Mouse (Mus musculus): ENCODE measurements around the gene Vwa3b. TPM values are rescaled to one million over a fixed set of nuclear protein-coding genes. Genes with fewer than 3 reads are reported as not detected.

The Vwa3b gene
- not detected for polyA plus RNA-seq (2012; fragmentation: generic; extraction: Trizol)

DNA sequence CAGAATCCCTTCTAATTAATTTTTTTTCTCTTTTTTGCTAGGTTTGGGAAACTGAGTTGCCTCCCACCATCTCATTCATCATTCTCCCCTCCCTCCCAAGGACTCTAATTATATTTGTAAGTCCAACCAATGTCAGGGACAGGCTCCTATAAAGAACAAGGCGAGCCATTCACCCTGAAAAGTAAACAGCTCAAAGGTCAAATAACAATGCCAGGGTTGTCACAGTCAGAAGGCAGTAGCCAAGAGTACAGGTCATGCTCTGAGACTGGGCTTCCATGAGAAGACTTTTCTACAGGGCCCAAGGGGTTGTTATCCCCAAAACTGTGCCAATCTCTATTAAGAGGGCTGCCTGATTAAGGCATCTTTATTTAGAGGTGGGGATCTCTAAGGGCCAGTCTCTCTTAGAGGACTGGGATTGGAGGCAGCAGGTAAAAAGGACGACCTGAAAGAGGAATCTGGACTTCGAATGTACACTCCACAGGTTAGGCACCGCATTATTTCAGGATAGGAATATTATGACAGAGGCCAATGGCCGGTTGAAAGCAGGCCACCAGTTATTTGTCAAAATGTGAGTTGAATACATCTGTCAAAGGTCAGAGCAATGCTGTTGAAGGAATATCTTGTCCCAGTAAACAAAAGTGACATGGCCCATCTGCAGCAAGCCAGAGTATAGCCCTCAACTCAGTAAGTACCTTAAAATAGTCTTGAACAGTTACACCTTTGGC, at the start of gene Vwa3b:
Gene Vwa3b, plus strand, starts transcription at position 635 of the 725 bp plus-strand sequence.
- Histone ChIP-seq H3K4me3 (no peak within 1 kb of the TSS), H3K27me3 (ENCODE audit: control insufficient read depth, insufficient read depth, insufficient read length) (no peaks in the 10 kb centered on the region), H3ac (ENCODE audit: control insufficient read depth, insufficient read length) (no peak within 1 kb of the TSS), H3K36me3 (ENCODE audit: control insufficient read depth, insufficient read depth) (no peaks in the 10 kb centered on the region), H3K79me2 (ENCODE audit: control insufficient read depth, insufficient read depth) (no peaks in the 10 kb centered on the region), H3K4me2 (ENCODE audit: low read depth) (no peak within 1 kb of the TSS)
- no peak for TF ChIP-seq MYOG (IDR thresholded peaks at IDR 0.05; ENCODE audit: control insufficient read depth in 1 of 3, insufficient read depth in 1 of 3, insufficient read length in 2 of 3, low read depth in 2 of 3)
- no peak for TF ChIP-seq E2F4 (IDR thresholded peaks at IDR 0.05; ENCODE audit: insufficient read depth)
- no peak for TF ChIP-seq USF1 (IDR thresholded peaks at IDR 0.05; ENCODE audit: low read depth)
- no peak for TF ChIP-seq POLR2A (IDR thresholded peaks at IDR 0.05; ENCODE audit: insufficient read length, low read depth)
- no peak for TF ChIP-seq CEBPB (IDR thresholded peaks at IDR 0.05; ENCODE audit: insufficient read depth, poor library complexity, severe bottlenecking)
- TF ChIP-seq TCF12 (IDR thresholded peaks at IDR 0.05; ENCODE audit: insufficient read depth, poor library complexity, severe bottlenecking), result no peak
- no peak for TF ChIP-seq MAX (IDR thresholded peaks at IDR 0.05; ENCODE audit: low read depth)
- no peak for TF ChIP-seq REST (IDR thresholded peaks at IDR 0.05; ENCODE audit: insufficient read depth, insufficient read length)
- no peak for TF ChIP-seq POLR2AphosphoS2 (IDR thresholded peaks at IDR 0.05; ENCODE audit: insufficient read length, low read depth)
- TF ChIP-seq TCF3 (IDR thresholded peaks at IDR 0.05; ENCODE audit: insufficient read length, low read depth), result no peak
- no peak for TF ChIP-seq MYOD1 (IDR thresholded peaks at IDR 0.05; ENCODE audit: control insufficient read depth in 1 of 3, insufficient read length in 2 of 3, low read depth in 2 of 3)
- no peak for TF ChIP-seq SRF (IDR thresholded peaks at IDR 0.05; ENCODE audit: control insufficient read depth, insufficient read length, low read depth)

DNA sequence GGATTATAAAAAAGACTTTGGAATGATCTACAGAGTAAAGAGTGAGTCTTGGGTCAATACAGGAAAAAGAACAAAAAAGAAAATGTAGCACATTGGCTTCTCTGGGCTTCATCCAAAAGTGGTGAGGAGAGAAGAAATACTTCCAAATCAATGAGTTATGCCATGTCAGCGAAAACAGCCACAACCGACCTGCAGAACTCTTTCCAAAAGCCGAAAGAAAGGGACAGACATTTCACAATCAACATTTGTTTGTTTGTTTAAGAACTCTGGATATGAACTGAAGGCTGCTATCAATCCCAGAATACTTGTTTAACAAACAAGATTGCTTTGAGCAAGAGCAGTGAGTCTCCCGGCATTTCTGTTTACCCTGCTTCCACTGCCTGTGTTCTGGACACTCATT, 49.6 kb upstream of the Vwa3b start:
- TF ChIP-seq TCF12 (IDR thresholded peaks at IDR 0.05; ENCODE audit: insufficient read depth, poor library complexity, severe bottlenecking) (no peak), POLR2AphosphoS2 (IDR thresholded peaks at IDR 0.05; ENCODE audit: insufficient read length, low read depth) (no peak)
- Histone ChIP-seq H3ac (ENCODE audit: control insufficient read depth, insufficient read length) (no peak overlapping the region), H3K36me3 (ENCODE audit: control insufficient read depth, insufficient read depth) (no peaks in the 10 kb centered on the region), H3K4me2 (ENCODE audit: low read depth) (no peak overlapping the region), H3K4me3 (no peak overlapping the region), H3K79me2 (ENCODE audit: control insufficient read depth, insufficient read depth) (no peaks in the 10 kb centered on the region), H3K27me3 (ENCODE audit: control insufficient read depth, insufficient read depth, insufficient read length) (no peaks in the 10 kb centered on the region)

- Histone ChIP-seq H3K4me2 (ENCODE audit: low read depth) (no peak overlapping the region), H3K36me3 (ENCODE audit: control insufficient read depth, insufficient read depth) (no peaks in the 10 kb centered on the region), H3K4me3 (no peak overlapping the region), H3ac (ENCODE audit: control insufficient read depth, insufficient read length) (no peak overlapping the region), H3K79me2 (ENCODE audit: control insufficient read depth, insufficient read depth) (no peaks in the 10 kb centered on the region), H3K27me3 (ENCODE audit: control insufficient read depth, insufficient read depth, insufficient read length) (peaks cover 10% of the 10 kb centered on the region)
- no peak for TF ChIP-seq POLR2A (IDR thresholded peaks at IDR 0.05; ENCODE audit: insufficient read length, low read depth)
- no peak for TF ChIP-seq USF1 (IDR thresholded peaks at IDR 0.05; ENCODE audit: low read depth)
- TF ChIP-seq POLR2AphosphoS2 (IDR thresholded peaks at IDR 0.05; ENCODE audit: insufficient read length, low read depth), result no peak
- no peak for TF ChIP-seq E2F4 (IDR thresholded peaks at IDR 0.05; ENCODE audit: insufficient read depth)
- no peak for TF ChIP-seq MYOG (IDR thresholded peaks at IDR 0.05; ENCODE audit: control insufficient read depth in 1 of 3, insufficient read depth in 1 of 3, insufficient read length in 2 of 3, low read depth in 2 of 3)
- no peak for TF ChIP-seq TCF12 (IDR thresholded peaks at IDR 0.05; ENCODE audit: insufficient read depth, poor library complexity, severe bottlenecking)
- no peak for TF ChIP-seq MAX (IDR thresholded peaks at IDR 0.05; ENCODE audit: low read depth)
- TF ChIP-seq MYOD1 (IDR thresholded peaks at IDR 0.05; ENCODE audit: control insufficient read depth in 1 of 3, insufficient read length in 2 of 3, low read depth in 2 of 3), result no peak
- TF ChIP-seq SRF (IDR thresholded peaks at IDR 0.05; ENCODE audit: control insufficient read depth, insufficient read length, low read depth), result no peak
- TF ChIP-seq CEBPB (IDR thresholded peaks at IDR 0.05; ENCODE audit: insufficient read depth, poor library complexity, severe bottlenecking), result no peak
- no peak for TF ChIP-seq REST (IDR thresholded peaks at IDR 0.05; ENCODE audit: insufficient read depth, insufficient read length)
- no peak for TF ChIP-seq TCF3 (IDR thresholded peaks at IDR 0.05; ENCODE audit: insufficient read length, low read depth)
Measured at GRCm38 (mm10) chr1:36982191-36982961, 44.0 kb upstream of the Vwa3b start.

DNA sequence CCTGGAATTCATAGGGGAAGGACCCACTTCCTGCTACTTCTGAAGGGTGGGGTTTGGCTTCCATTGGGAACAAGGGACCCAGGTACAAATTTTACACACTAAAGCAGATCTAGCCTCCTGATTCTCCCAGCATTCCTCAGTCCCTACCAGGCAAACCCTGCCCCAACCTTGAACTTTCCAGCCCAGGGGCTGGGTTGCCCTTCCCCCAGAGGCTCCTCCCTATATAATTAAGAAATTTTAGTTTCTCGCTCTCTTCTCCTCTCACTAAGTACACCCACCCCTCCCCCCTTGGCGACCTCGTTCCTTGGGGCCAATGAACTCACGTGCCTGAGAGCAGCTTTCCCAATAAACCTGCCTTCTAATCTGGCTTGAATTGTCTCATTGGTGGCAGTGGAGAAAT, 42.6 kb upstream of the Vwa3b start:
- Histone ChIP-seq H3K4me3 (no peak overlapping the region), H3K27me3 (ENCODE audit: control insufficient read depth, insufficient read depth, insufficient read length) (peaks cover 10% of the 10 kb centered on the region), H3ac (ENCODE audit: control insufficient read depth, insufficient read length) (no peak overlapping the region), H3K36me3 (ENCODE audit: control insufficient read depth, insufficient read depth) (no peaks in the 10 kb centered on the region), H3K79me2 (ENCODE audit: control insufficient read depth, insufficient read depth) (no peaks in the 10 kb centered on the region), H3K4me2 (ENCODE audit: low read depth) (no peak overlapping the region)
- TF ChIP-seq MYOD1 (IDR thresholded peaks at IDR 0.05; ENCODE audit: control insufficient read depth in 1 of 3, insufficient read length in 2 of 3, low read depth in 2 of 3), result no peak
- no peak for TF ChIP-seq MYOG (IDR thresholded peaks at IDR 0.05; ENCODE audit: control insufficient read depth in 1 of 3, insufficient read depth in 1 of 3, insufficient read length in 2 of 3, low read depth in 2 of 3)

GRCm38 (mm10) chr1:36984406-36984805, 42.0 kb upstream of the Vwa3b start:
- Histone ChIP-seq H3K79me2 (ENCODE audit: control insufficient read depth, insufficient read depth) (no peaks in the 10 kb centered on the region), H3K36me3 (ENCODE audit: control insufficient read depth, insufficient read depth) (no peaks in the 10 kb centered on the region), H3K27me3 (ENCODE audit: control insufficient read depth, insufficient read depth, insufficient read length) (peaks cover 10% of the 10 kb centered on the region), H3ac (ENCODE audit: control insufficient read depth, insufficient read length) (no peak overlapping the region), H3K4me3 (no peak overlapping the region), H3K4me2 (ENCODE audit: low read depth) (no peak overlapping the region)
- TF ChIP-seq TCF12 (IDR thresholded peaks at IDR 0.05; ENCODE audit: insufficient read depth, poor library complexity, severe bottlenecking) (no peak), POLR2AphosphoS2 (IDR thresholded peaks at IDR 0.05; ENCODE audit: insufficient read length, low read depth) (no peak), MYOD1 (IDR thresholded peaks at IDR 0.05; ENCODE audit: control insufficient read depth in 1 of 3, insufficient read length in 2 of 3, low read depth in 2 of 3) (no peak), POLR2A (IDR thresholded peaks at IDR 0.05; ENCODE audit: insufficient read length, low read depth) (no peak), TCF3 (IDR thresholded peaks at IDR 0.05; ENCODE audit: insufficient read length, low read depth) (no peak), MYOG (IDR thresholded peaks at IDR 0.05; ENCODE audit: control insufficient read depth in 1 of 3, insufficient read depth in 1 of 3, insufficient read length in 2 of 3, low read depth in 2 of 3) (no peak), USF1 (IDR thresholded peaks at IDR 0.05; ENCODE audit: low read depth) (no peak), SRF (IDR thresholded peaks at IDR 0.05; ENCODE audit: control insufficient read depth, insufficient read length, low read depth) (no peak), CEBPB (IDR thresholded peaks at IDR 0.05; ENCODE audit: insufficient read depth, poor library complexity, severe bottlenecking) (no peak)

All from myocyte (in vitro differentiated cells).